Mouse (Mus musculus) megakaryocyte, embryonic 14.5 days (primary cell): ENCODE measurements around the gene Sdk2.

ENCODE experiments used
- FLI1 ChIP-seq: IDR thresholded peaks from 2 replicates; pipeline ENCODE4 v1.6.1; 2012; ENCODE audit warnings: low read length, inconsistent platforms, mixed read lengths
- GATA1 ChIP-seq: IDR thresholded peaks from 3 replicates; pipeline ENCODE4 v1.6.1; 2012; ENCODE audit warnings: mixed read lengths, low read length, inconsistent platforms, borderline replicate concordance

- TF ChIP-seq GATA1 (no peak), FLI1 (no peak)
Observed at GRCm38 (mm10) chr11:113931701-113932100, 135.1 kb downstream of the Sdk2 start.
